Mouse (Mus musculus) cerebellum, adult 11-12 months (tissue): Measurements from ENCODE around the gene Peli2.

Source experiments
- DNase-seq: peaks from one replicate; pipeline ENCODE4 v3.0.0; 2022

Peli2 gene

DNA sequence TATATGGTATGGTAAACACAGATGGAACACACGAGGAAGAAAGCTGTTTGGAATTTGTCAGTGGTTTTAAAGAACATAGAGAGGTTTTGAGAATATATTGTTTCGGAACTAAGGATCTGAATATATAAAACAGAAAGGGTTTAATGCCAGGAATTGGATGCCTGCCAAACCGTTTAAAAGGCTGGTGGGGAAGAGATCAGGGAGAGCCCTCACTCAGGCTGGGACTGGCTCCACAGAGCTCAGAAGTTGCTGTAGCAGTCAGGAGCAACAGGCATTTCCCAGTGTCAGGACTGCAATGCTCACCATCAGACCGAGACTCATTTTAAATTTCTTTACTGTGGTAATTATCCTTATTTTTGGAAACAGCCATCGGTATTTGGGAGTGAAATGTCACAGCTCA, 76.2 kb downstream of the Peli2 start:
- DNase-seq, result no peak

DNA sequence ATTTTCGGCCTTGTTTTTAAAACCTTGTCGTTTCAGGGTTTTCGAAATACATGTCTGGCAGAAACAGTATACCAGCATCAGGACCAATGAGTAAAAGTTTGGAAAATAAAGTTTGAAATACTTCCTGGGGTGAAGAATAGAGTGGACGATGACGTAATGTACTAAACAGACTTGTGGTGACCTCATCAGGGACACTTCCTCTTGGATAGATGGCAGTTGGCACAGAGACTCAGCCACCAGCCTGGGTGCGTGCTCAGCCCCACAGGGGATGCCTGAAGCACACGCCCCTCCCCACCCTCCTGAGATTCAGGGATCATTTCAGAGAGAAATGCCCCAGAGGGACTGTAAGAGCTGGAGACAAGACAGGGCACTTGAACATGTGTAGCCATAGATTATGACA, 76.7 kb downstream of the Peli2 start:
- no peak for DNase-seq

DNA sequence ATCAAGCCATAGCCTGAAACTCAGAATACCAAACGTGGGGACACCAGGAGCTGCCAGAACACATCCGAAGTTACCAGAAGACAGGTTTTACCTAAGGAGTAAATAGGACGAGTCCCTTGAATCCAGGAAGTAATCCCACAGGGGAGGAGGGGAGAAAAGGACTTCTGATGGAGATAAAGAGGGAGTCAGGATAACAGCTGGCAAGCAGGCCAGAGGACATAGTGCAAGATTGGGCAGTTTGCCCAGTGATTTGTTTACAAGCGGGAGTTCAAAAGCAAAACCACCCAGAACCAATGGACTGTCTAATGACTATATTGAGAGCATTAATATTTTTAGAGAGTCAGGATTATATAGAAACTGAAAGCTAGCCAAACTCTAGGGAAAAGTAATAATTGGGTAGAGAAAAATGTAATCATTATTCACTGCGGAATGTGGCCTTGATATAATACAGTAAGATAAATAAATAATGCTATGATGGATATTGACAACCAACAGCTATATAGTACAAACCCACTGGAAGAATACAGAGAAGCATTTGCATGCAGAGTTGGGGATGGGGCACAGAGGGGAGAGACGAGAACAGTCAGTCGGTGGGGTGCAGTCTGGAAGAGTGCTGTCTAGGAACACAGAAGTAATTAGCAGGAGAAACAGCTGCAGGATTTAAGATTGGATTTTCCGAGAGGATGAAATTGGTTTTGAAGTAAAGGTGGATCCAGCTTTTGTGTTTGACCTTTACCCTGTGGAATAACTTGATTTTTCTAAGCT, 77.7 kb downstream of the Peli2 start:
- no peak for DNase-seq

DNA sequence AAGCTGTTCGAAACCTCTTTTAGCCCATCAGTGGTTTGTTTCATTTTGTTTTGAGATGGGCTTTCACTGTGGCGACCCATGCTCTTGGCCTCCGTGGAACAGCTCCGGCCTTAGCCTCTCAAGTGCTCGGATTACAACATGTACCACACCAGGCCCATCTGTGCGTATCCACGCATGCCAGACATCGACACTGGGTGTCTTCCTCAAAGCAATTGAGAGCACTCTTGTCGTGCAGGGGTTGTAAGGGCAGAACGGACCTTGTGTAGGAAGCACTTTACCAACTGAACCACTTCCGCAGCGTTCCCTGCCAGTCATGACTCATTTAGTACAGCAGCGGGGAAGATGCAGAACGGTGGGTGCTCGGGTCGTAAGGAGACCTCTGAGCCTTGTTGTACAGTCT, 78.3 kb downstream of the Peli2 start:
- DNase-seq, result peak; percentile 55

DNA sequence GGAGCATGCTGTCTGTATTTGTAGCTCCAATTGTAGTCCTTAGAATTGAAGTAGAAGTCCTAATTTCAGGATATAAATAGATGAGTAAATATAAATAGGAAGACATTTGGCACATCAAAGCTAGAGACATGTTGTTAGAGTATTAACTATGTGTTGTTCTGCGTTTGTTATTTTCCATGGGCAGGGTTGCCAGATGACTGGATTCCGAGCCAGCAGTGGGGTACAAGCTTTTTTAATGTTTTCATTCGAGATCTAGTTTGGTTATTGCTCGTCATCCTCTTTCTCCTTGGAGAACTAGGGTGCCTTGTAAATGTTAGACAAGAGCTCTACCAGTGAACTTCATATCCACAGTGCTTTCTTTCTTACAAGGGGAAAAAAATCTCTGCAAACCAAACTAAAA, 78.9 kb downstream of the Peli2 start:
- no peak for DNase-seq

GRCm38 (mm10) chr14:48200291-48200690, 79.7 kb downstream of the Peli2 start:
- DNase-seq, result no peak

- no peak for DNase-seq
Measured at GRCm38 (mm10) chr14:48200788-48201187, 80.2 kb downstream of the Peli2 start.

DNA sequence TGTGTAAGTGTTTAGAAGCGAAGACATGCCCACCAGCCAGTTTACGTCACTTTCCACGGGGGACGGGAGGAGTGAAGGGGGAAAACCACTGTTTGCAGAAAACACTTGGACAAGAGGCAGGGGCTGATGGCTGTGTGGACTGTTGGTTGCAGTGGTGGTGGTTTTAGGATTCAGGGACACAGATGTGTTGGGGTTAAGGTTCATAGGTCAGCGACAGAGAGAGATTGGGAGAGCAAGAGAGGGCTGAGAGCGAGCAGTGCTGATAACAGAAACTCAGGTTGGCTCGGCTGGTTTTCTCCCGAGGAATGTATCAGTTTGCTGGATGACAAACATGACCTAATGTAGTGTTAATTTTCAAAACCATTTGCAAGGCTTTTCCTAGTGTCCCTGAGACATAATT, 80.8 kb downstream of the Peli2 start:
- DNase-seq, result no peak

DNA sequence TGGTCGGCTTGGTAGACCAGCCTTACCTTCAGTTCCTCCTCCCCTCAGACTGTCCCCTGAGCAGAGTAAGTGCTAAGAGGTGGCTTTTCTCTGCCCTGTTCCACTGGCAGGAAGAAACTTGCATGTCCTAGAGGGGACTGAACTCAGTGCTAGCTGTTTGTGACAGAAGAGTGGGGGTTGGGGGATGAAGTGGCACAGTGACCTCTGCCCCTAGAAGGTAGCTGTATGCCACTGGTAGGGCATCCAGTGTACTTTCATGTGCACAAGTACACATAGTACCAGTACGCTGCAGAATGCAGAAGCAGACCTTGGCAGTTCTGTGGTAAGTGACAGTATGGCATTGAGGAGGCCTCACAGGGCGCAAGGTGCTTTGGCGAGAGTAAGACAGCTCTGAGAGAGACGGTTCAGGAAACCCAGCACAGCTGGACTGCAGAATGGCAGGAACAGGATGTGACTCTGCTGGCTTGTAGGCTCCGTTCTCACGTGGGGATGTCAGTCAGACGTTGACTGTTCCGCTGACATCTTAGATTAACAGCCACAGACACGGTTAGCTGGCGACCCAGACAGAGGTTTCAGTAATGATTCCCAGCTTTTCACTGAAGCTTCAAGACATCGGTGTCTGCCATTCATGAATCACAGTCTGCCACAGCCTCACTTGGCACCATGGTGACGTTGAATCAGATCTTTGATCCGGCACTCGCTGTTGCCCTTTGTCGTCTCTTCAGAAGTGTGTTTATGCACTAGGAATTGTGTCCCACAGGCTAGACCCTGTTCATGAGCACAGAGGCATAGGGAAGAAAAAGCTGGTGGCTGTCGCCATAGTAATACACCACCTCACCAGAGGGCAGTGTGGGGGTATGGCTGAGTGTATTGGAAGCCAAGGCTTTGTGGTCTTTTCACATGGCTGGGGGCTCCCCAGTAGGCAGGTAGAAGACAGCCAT, 81.7 kb downstream of the Peli2 start:
- no peak for DNase-seq

DNA sequence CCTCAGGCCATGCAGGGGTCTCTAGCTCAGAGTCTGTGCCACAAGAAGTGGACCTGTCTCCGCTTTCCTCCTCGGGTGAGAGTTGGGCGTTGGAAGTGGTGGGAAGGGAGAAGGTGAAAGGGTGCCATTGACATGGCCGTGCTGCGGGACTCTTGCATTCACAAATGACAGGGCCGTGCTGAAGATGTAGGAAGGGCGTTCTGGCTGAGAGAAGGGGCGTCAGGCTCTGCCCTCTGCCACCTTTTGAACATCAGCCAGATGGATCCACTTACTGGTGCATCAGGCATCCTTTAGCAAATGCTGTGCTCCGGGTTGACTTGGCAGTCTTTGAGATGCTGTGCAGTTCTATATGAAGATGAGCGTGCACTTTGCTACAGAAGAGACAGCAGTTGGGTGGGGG, 84.4 kb downstream of the Peli2 start:
- no peak for DNase-seq

DNA sequence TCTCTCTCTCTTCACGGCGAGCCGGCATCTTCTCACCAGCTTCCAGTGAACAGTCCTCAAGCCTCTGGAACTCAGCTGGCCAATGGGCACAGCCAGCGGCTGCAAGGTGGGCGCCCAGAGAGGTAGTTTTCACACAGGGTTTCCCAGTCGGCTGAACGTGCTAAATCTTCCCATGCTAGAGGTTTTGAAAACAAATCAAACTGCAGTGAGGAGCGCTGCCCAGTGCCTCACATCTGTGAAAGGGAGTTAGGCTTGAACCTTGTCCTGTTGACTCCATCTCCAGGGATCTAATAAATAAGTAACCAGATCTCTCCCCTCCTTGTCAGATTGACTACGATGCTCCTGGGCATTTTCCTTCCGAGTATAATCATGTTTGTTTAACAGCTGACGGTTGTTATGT, 85.0 kb downstream of the Peli2 start:
- no peak for DNase-seq

DNA sequence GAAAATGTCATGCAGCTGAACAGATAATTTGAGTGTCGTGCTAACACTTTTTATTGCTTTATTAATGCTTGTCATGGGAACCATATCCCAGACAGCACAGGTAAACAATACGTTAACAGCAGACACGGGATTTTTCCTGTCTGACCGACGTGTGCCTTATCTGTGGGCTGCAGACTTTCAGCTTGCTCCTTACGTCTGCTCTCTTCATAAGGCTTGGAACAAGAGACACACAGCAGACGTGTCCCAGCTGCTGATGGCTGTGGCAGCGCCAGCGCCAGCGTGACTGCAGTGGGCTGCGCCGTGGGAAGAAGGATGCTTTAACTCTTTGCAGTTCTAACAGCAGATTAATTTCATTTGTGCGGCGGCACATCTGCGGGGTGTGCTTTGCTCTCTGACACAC, 86.5 kb downstream of the Peli2 start:
- no peak for DNase-seq

DNA sequence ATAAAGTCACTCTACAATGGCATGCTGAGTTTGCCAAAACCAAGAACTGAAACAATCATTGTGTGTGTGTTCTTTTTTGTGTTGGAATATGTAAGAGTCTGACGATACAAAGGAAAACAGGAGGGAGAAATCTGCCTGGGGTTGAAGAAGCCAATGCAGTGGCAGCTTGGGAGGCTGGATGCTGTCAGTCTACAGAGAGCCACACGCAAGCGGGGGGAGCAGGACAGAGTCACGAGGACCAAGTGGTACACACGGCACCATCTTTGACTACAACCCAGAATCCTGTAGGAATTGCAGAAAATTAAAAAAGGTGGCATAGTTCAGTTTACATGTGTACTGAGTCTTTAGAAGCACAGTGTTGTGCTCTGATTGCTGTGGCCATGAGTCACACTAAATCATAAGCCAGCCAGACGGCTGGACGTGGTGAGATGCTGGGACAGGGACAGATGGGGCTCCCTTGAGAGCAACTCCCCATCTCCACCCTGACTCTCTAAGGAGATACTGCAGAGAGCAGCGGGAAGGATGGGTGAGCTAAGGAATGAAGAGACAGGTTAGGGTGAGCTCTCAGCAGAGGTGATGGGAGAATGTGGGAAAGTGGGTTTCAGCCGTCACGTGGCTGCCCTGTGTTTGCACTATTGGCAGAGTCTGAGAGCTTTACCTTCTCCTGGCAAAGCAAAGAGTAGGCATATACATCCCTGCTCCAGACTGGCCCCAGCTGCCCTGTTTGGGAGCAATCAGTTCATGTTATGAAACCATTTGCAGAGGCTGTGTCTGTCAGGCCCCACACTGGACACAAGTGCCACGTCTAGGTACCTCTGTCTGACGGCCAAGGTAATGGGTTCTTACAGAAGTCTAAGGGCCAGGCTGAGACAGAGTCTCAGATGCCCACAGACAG, 87.4 kb downstream of the Peli2 start:
- no peak for DNase-seq

- DNase-seq, result no peak
Measured at GRCm38 (mm10) chr14:48209436-48209835, 88.8 kb downstream of the Peli2 start.

GRCm38 (mm10) chr14:48210089-48210488, 89.5 kb downstream of the Peli2 start:
- no peak for DNase-seq

DNA sequence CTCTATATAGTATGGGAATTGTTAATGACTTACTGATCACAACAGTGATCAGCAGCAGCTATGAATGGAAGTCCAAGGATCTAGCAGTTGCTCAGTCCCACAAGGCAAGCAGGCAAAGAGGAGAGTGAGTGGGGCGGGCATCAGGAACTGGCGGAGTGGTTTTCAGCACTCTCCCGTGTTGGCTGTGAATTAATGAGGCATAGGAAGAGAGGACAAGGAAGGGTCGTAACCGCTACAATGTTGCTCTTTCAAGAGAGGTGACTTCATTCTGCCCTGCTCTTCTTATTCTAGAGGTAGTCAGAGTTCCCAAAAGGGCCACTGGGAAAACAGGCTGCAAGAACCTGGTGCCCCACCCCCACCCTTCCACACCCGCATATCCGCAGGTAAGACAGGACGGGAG, 90.9 kb downstream of the Peli2 start:
- DNase-seq, result no peak

- DNase-seq, result no peak
Measured at GRCm38 (mm10) chr14:48212839-48213238, 92.2 kb downstream of the Peli2 start.

- no peak for DNase-seq
Measured at GRCm38 (mm10) chr14:48213593-48213992, 93.0 kb downstream of the Peli2 start.

DNA sequence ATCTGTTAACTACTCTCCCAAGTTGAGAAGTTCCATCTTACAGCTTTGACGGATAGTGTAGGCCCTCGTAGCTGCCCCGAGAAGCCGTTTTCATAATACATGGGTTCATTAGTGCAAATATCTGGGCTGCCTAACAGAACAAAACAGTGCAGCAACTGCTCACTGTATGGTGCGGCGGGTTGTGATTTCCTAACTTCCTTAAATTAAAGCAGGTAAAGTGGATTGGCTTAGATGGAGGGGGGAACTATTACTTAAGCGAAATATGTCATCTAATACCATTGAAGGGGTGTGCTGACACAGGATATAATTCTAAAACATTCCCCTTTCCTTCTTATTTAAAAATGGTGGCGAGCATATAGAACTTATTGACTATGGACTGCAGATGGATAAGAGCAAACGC, 101.4 kb downstream of the Peli2 start:
- no peak for DNase-seq

DNA sequence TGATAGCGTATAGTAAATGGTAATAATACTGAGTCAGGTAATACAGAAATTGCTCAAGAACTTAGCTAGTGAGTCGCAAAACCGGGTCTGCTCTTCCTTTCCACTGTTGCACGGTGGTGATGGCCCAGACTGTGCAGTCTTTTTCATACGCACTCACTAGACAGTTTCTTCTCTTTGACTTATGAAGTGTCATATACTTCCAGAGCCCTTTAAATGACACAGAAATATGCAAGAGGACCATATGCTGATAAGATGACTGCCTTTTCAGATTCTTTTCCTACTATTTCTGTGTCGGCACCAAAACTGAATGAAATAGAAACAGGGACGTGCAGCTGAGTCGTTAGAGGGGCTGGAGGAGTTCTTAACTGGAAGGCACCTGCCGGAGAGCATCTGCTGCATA, 102.1 kb downstream of the Peli2 start:
- DNase-seq, result no peak

GRCm38 (mm10) chr14:48224203-48224602, 103.6 kb downstream of the Peli2 start:
- DNase-seq, result no peak

- peak; percentile 75 for DNase-seq
Measured at GRCm38 (mm10) chr14:48224861-48225300, 104.3 kb downstream of the Peli2 start.

DNA sequence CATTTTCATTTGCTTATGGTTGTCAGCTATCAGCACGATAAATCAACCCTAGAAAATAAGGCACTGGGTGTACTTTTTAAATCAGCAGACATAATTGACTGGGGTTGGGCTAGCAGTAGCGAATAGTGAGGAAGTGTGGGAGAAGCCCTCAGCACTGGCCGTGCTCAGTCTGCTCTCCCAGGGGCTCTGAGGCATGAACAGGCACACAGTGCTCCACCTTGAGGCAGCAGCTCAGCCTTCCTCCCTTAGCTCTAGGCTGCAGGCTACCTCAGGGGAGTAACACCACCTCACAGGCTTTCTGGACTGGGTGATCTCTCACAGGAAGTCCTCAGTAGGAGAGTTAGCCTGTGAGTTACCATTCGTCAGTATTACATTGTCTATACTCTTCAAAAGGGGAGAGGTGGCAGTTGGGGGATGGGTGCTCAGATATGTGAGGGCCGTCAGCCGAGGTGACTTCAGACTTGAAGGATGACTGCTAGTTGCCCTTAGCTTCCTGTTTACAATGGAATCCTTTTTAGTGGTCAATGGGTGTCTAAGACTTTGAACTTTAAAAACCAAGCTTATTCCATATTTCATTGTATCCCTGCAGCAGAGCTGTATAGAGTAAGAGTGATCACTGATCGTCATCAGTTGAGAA, 105.3 kb downstream of the Peli2 start:
- DNase-seq, result no peak
